Mouse (Mus musculus) limb, embryonic 14.5 days (tissue): Measurements from ENCODE around the gene Scaf1. TPM values are rescaled to one million over a fixed set of nuclear protein-coding genes. Genes with fewer than 3 reads are reported as not detected.

Experiments
- ATAC-seq: fragments of 200-750 bp; cut with Nextera tagmentation; 2 replicates; pipeline ENCODE4 v1.8.0; 2017; ENCODE audit warnings: low read depth, moderate number of reproducible peaks, moderate TSS enrichment; ENCODE audit not compliant: low FRiP score
- DNase-seq: peaks from one replicate; pipeline ENCODE4 v3.0.0-alpha.2; 2015; ENCODE audit warnings: low spot score
- H3K27ac ChIP-seq: fragments of 300-500 bp; sonication (generic); replicated peaks from 2 replicates; pipeline ENCODE4 v1.5.1; 2014; ENCODE audit warnings: low read depth, mild to moderate bottlenecking, low read length, moderate library complexity, mixed read lengths
- H3K27me3 ChIP-seq: fragments of 300-500 bp; sonication (generic); 2 replicates; pipeline ENCODE4 v1.6.1; 2014; ENCODE audit warnings: low read length, mixed read lengths; ENCODE audit not compliant: control insufficient read depth, insufficient read depth
- H3K36me3 ChIP-seq: fragments of 300-500 bp; sonication (generic); 2 replicates; pipeline ENCODE4 v1.6.1; 2014; ENCODE audit warnings: mild to moderate bottlenecking, low read length, moderate library complexity, mixed read lengths; ENCODE audit not compliant: control insufficient read depth, insufficient read depth
- H3K4me1 ChIP-seq: fragments of 300-500 bp; sonication (generic); 2 replicates; pipeline ENCODE4 v1.6.1; 2014; ENCODE audit warnings: antibody characterized with exemption, low read length, mixed read lengths; ENCODE audit not compliant: control insufficient read depth, insufficient read depth
- H3K4me2 ChIP-seq: fragments of 300-500 bp; sonication (generic); replicated peaks from 2 replicates; pipeline ENCODE4 v1.6.1; 2014; ENCODE audit warnings: low read depth, mild to moderate bottlenecking, low read length, moderate library complexity; ENCODE audit not compliant: severe bottlenecking
- H3K4me3 ChIP-seq: fragments of 300-500 bp; sonication (generic); replicated peaks from 2 replicates; pipeline ENCODE4 v1.5.1; 2014; ENCODE audit warnings: low read length
- H3K9ac ChIP-seq: fragments of 300-500 bp; sonication (generic); 2 replicates; pipeline ENCODE4 v1.6.1; 2014; ENCODE audit warnings: mild to moderate bottlenecking, low read depth, low read length, moderate library complexity; ENCODE audit not compliant: severe bottlenecking
- H3K9me3 ChIP-seq: fragments of 300-500 bp; sonication (generic); 2 replicates; pipeline ENCODE4 v1.6.1; 2016; ENCODE audit warnings: low read length; ENCODE audit not compliant: control insufficient read depth
- POLR2A ChIP-seq: fragments of 200-500 bp; IDR thresholded peaks from 2 replicates; pipeline ENCODE4 v1.8.0; 2012; ENCODE audit warnings: inconsistent platforms, mild to moderate bottlenecking, moderate library complexity, borderline replicate concordance; ENCODE audit not compliant: insufficient read depth, insufficient read length; ENCODE audit errors: extremely low read depth
- WGBS: fragments of 180-500 bp; shearing (Covaris S2); extraction: QIAGEN DNeasy Blood & Tissue Kit; methylation state at CpG from one replicate; pipeline ENCODE4 v1.1.7; 2014; 5-methylcytosine and 5-hydroxymethylcytosine counted together
- polyA plus RNA-seq, 2 experiments: library from polyadenylated mRNA; depleted of rRNA in 1 of 2; stranded (reverse) in 1 of 2; unstranded in 1 of 2; fragments of >200 nt; fragmentation: Nextera tagmentation in 1 of 2; extraction: Ambion mirVana in 1 of 2; gene quantifications; 2 replicates each; pipeline versions ENCODE4 v1.2.1 to v1.2.3; 2012 to 2014

Scaf1 gene
- polyA plus RNA-seq, 2 experiments = 50.7 to 114 TPM

DNA sequence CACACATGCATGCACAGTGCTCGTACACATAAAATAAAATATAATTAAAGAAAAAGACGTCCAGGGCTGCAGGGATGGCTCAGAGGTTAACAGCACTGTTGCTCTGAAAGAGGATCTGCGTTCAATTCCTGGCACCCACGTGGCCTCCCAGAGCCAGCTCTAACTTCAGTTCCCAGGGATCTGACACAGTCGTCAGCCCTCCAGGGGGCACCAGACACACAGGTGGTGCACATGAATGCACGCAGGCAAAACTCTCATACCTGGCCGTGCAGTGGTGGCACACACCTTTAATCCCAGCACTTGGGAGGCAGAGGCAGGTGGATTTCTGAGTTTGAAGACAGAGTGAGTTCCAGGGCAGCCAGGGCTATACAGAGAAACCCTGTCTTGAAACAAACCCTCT lies 50.2 kb downstream of the Scaf1 start:
- ATAC-seq = no peak
- Histone ChIP-seq H3K4me2 (no peak overlapping the region), H3K4me3 (no peak overlapping the region), H3K27me3 (no peaks in the 10 kb centered on the region), H3K27ac (no peak overlapping the region), H3K9me3 (no peaks in the 10 kb centered on the region), H3K4me1 (peaks cover 2% of the 10 kb centered on the region; the same call in 1 of the 2 replicates), H3K36me3 (peaks cover 59% of the 10 kb centered on the region), H3K9ac (no peak overlapping the region)
- no peak for DNase-seq
- WGBS = 74% methylated on average over 7 of the region's 7 CpGs
- no peak for TF ChIP-seq POLR2A

DNA sequence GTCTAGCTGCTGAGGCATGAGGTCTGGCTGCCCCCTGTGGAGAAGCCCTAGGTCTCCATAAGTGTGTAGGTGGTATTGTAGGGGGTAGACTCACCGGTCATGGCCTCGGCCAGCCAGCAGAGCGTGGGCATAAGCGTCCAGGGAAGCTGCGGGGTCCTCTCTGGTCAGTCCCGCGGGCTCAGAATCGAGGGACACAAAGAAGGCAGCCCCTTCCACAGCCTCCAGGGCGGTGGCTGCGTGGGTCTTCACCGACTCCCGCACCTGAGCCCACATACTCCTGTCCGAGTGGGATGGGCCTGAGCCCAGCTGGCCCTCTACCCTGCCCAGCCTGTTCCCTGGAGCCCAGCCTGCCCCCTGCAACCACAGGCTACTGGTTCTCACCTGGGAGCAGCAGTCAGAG lies 51.2 kb downstream of the Scaf1 start:
- Histone ChIP-seq H3K4me3 (no peak overlapping the region), H3K36me3 (peaks cover 66% of the 10 kb centered on the region), H3K27me3 (no peaks in the 10 kb centered on the region), H3K4me2 (no peak overlapping the region), H3K9ac (no peak overlapping the region), H3K27ac (no peak overlapping the region), H3K9me3 (no peaks in the 10 kb centered on the region), H3K4me1 (no peaks in the 10 kb centered on the region)
- no peak for TF ChIP-seq POLR2A
- DNase-seq (no peak), ATAC-seq (no peak)
- WGBS = 97% methylated on average over 6 of the region's 13 CpGs

DNA sequence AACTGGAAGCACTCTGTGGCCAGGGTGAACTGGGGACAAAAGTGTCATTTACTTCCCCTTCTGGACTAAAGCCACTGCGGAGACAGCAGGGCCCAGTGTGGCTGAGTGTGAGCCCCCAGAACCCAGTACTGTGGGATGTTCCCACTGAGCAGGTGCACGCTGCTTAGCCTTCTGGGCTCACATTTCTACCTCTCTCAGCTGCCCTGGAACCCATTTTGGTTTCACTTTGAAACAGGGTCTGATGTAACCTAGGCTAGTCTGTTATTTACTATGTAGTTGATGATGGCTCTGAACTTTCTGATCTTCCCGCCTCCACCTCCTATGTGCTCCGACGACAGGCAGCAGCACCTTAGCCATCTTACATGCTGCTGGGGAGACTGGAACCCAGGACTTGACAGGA lies 53.3 kb downstream of the Scaf1 start:
- DNase-seq (no peak), ATAC-seq (no peak)
- TF ChIP-seq POLR2A = no peak
- no peak overlapping the region for H3K4me3 ChIP-seq
- no peak overlapping the region for H3K27ac ChIP-seq
- no peaks in the 10 kb centered on the region for H3K27me3 ChIP-seq
- no peak overlapping the region for H3K9ac ChIP-seq
- peaks cover 65% of the 10 kb centered on the region for H3K36me3 ChIP-seq
- H3K4me1 ChIP-seq = no peaks in the 10 kb centered on the region
- WGBS = 87% methylated on average over 5 of the region's 5 CpGs
- H3K9me3 ChIP-seq = no peaks in the 10 kb centered on the region
- no peak overlapping the region for H3K4me2 ChIP-seq

DNA sequence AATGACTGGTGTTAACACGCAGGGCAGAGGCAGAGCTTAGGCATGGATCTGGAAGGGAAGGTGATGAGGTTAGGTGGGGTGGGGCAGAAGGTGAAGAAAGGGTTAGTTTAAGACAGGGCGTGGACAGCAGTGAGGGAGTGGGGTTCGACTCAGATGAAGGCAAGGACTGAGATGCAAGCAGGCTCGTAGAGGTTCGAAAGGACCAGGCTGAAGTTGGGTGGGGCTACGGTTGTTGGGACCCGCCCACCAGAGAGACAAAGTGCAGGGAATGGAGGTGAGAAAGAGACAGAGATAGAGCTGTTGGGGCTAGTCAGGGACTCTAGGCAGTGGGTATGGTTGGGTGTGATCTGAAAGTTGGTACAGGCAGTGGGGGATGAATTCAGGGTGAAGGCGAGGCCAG lies 53.8 kb downstream of the Scaf1 start:
- Histone ChIP-seq H3K9ac (no peak overlapping the region), H3K4me1 (no peaks in the 10 kb centered on the region), H3K27ac (no peak overlapping the region), H3K4me2 (no peak overlapping the region), H3K27me3 (no peaks in the 10 kb centered on the region), H3K4me3 (no peak overlapping the region), H3K36me3 (peaks cover 62% of the 10 kb centered on the region), H3K9me3 (no peaks in the 10 kb centered on the region)
- no peak for ATAC-seq
- WGBS = 66% methylated on average over 8 of the region's 8 CpGs
- no peak for TF ChIP-seq POLR2A
- no peak for DNase-seq

DNA sequence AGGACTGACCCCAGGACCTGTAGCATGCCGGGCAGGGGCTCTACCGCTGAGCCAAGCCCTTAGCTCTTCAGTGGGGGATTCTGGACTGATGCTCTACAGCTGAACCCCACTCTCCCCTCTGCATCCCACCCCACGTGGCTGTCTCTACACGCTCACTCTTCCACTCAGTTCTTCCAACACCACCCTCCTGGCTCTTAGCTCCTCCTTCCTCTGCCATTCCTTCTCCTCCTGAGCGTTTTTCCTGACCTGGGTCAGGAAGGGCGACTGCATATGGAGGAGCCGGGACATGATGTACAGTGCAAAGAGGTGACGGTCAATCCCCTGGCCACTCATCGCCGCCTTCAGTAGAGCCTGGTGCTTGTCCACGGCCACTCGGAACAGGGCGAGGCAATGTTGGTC lies 55.7 kb downstream of the Scaf1 start:
- TF ChIP-seq POLR2A = no peak
- Histone ChIP-seq H3K4me3 (no peak overlapping the region), H3K4me1 (no peaks in the 10 kb centered on the region), H3K36me3 (peaks cover 47% of the 10 kb centered on the region), H3K4me2 (no peak overlapping the region), H3K9me3 (no peaks in the 10 kb centered on the region), H3K9ac (no peak overlapping the region), H3K27ac (no peak overlapping the region), H3K27me3 (no peaks in the 10 kb centered on the region)
- 86% methylated on average over 13 of the region's 13 CpGs for WGBS
- ATAC-seq = no peak
- DNase-seq = no peak
